Mouse (Mus musculus): Measurements from ENCODE around the gene Gm20441. TPM values are rescaled to one million over a fixed set of nuclear protein-coding genes. Genes with fewer than 3 reads are reported as not detected.

The Gm20441 gene
- total RNA-seq (2015): not detected in 2 replicates
- total RNA-seq (2017): not detected in 2 replicates

GRCm38 (mm10) chr10:75780769-75781578 is at the start of gene Gm20441, which contains the start of gene Gstt3:
Gm20441 (minus strand) TSS chr10:75780954.
Gstt3 (minus strand) TSS chr10:75781414.
- ATAC-seq (replicated peaks; ENCODE audit: poor library complexity): peak; percentile 84

GRCm38 (mm10) chr10:75830275-75830670 is 49.5 kb upstream of the Gm20441 start:
- no peak for ATAC-seq (replicated peaks; ENCODE audit: poor library complexity)

- no peak for ATAC-seq (replicated peaks; ENCODE audit: poor library complexity)
Measured at GRCm38 (mm10) chr10:75829529-75830274, 48.9 kb upstream of the Gm20441 start.

- peak; percentile 68 for ATAC-seq (replicated peaks; ENCODE audit: poor library complexity)
Measured at GRCm38 (mm10) chr10:75828500-75828931, 47.8 kb upstream of the Gm20441 start.

- ATAC-seq (replicated peaks; ENCODE audit: poor library complexity): peak; percentile 11; the same call in 1 of the 2 replicates
Measured at GRCm38 (mm10) chr10:75827668-75828360, 47.1 kb upstream of the Gm20441 start.

DNA sequence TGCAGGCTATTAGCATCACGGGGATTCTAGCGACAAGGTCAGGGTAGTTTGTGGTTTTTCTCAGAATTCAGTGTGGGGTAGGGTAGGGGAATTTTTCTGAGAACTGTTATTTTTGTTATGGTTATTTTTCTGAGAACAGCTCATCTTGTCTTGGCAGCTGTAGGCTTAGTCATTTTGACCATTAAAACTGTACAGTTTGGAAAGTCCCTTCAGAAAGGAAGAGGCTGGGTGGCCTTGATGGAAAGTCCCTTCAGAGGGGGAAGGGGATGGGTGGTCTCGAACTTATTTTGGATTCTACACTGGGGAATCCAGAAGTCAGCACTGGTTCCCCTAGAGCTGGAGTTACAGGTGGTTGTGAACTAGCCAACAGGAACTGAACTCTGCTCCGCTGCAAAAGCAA is 43.8 kb upstream of the Gm20441 start:
- no peak for ATAC-seq (replicated peaks; ENCODE audit: poor library complexity)

GRCm38 (mm10) chr10:75823782-75824181 is 43.0 kb upstream of the Gm20441 start:
- no peak for ATAC-seq (replicated peaks; ENCODE audit: poor library complexity)

- ATAC-seq (replicated peaks; ENCODE audit: poor library complexity): no peak
Measured at GRCm38 (mm10) chr10:75822443-75822842, 41.7 kb upstream of the Gm20441 start, which contains the start of gene Gstt4. Gstt4 (minus strand) TSS chr10:75822543.

GRCm38 (mm10) chr10:75819882-75820281 is 39.1 kb upstream of the Gm20441 start:
- ATAC-seq (replicated peaks; ENCODE audit: poor library complexity): no peak

- no peak for ATAC-seq (replicated peaks; ENCODE audit: poor library complexity)
Measured at GRCm38 (mm10) chr10:75818641-75819040, 37.9 kb upstream of the Gm20441 start.

- no peak for ATAC-seq (replicated peaks; ENCODE audit: poor library complexity)
Measured at GRCm38 (mm10) chr10:75804217-75804616, 23.5 kb upstream of the Gm20441 start.

DNA sequence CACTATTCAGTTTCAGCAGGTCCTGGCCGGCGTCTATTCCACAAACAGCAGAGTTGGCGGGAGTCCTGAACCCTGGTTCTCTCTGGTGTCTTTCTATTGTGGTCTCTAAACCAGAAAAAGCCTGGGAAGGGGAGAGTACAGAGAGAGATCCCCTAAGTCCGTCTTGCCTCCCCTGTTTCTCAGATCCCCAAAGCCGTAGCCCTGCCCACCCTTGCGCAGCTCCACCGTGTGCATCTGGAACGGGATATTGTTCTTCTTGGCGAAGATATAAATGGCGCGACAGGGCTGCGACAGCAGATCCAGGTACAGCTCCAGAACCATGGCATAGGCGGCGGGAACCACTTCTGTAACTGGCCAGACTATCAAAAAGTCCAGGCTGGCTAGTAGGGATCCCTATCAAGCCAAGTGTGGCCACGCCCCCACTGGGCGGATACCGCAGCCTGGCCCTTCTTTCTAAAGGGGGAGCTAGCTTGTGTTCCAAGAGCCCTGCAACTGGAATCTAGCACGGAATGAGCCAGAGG is 17.5 kb upstream of the Gm20441 start, which contains the start of gene Gstt1:
Gene Gstt1 (minus strand): TSS at position 409 of the 521 bp plus-strand sequence.
- ATAC-seq (replicated peaks; ENCODE audit: poor library complexity): peak; percentile 76

- peak; percentile 65 for ATAC-seq (replicated peaks; ENCODE audit: poor library complexity)
Measured at GRCm38 (mm10) chr10:75797619-75798175, 16.9 kb upstream of the Gm20441 start.

DNA sequence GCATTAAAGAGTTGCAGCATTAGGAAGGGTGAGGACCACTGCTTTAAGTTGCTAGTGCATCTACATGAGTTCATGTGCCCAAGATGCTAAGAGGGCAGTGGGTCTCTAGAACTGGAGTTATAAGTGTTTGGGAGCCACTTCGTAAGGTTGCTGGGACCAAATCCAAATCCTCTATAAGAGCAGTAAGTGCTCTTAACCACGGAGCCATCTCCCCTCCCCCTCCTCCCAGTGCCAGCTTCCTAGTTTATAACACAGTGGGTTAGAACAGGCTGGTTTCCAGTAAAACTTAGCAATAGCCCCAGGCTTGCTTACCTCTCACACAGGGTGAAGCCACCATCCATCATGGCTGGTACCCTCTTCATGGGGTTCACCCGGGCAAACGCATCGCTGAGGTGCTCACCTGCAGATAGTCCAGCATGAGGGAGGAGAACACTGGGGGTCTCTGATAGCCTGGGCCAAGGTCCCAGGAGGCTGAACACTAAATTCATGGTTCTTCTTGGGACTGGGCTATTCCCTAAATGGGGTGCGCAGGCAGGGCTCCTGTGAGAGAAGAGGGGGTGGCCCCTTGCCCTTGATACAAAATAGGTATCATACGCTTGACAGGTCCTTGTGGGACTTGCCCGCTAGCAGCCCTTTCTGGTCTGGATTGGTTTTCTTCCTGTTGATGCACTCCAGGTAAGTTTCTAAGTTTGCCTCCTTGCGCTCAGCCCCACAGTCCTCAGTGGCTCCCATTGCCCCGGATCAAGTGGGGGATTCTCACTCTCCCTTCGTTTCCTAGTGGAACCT is 16.2 kb upstream of the Gm20441 start:
- ATAC-seq (replicated peaks; ENCODE audit: poor library complexity): no peak

- ATAC-seq (replicated peaks; ENCODE audit: poor library complexity): no peak
Measured at GRCm38 (mm10) chr10:75794880-75795279, 14.1 kb upstream of the Gm20441 start.

- ATAC-seq (replicated peaks; ENCODE audit: poor library complexity): peak; percentile 82
Measured at GRCm38 (mm10) chr10:75790773-75791172, 10.0 kb upstream of the Gm20441 start.

GRCm38 (mm10) chr10:75789841-75790240 is 9.1 kb upstream of the Gm20441 start:
- no peak for ATAC-seq (replicated peaks; ENCODE audit: poor library complexity)

DNA sequence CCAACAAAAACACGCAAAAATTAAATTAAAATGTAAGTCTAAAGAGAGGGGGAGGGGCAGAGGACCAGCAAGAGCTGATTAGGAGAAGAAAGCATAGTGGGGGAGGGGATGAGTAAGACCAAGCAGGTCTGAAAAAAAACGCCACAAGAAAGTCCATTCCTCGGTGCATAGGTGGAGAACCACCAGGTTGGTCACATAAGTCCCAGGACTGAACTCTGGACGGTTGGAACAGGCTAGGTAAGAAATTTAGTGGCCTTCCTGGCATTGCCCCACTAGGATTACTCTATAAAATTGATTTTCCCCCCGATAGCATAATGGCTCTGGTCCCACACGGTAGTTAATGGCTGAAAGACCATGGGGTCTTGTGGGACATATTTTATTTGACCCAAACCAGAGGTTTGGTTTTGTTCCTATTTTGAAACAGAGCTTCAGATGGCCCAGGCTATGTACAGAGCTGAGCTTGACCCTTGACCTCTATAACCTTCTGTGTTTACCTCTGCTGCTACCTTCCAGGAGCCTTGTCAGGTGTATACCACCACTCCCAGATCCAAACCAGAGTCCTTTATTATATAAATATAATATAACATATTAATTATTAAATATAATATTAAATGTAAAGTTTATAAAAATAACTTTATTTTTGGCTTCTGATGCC is 8.5 kb upstream of the Gm20441 start:
- no peak for ATAC-seq (replicated peaks; ENCODE audit: poor library complexity)

- no peak for ATAC-seq (replicated peaks; ENCODE audit: poor library complexity)
Measured at GRCm38 (mm10) chr10:75788277-75788676, 7.5 kb upstream of the Gm20441 start.
